Mouse (Mus musculus): ENCODE results near the gene Mex3d.

Gene Mex3d

DNA sequence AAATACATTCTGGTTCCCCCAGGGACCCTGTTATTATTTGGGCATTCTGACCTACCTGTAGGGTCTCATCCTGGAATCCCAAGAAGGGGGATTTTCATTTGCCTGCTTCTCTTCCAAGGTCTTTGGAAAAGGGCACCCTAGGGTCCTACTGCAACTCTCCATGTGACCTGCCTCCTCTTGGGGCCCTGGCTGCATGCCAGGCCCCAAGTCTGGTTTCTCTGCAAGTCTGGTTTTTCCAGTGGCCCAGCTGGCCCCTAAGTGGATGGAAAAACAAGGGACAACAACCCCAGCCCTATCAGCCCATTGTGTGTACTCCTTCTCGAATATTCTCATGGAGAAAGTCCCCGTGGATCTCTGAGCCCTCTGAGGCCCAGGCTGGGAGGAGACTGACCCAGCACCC is 56.6 kb downstream of the Mex3d start:
- no peak for DNase-seq (ENCODE audit: low spot score in 2 of 2)
